Mouse (Mus musculus): ENCODE results near the gene Nup98.

DNA sequence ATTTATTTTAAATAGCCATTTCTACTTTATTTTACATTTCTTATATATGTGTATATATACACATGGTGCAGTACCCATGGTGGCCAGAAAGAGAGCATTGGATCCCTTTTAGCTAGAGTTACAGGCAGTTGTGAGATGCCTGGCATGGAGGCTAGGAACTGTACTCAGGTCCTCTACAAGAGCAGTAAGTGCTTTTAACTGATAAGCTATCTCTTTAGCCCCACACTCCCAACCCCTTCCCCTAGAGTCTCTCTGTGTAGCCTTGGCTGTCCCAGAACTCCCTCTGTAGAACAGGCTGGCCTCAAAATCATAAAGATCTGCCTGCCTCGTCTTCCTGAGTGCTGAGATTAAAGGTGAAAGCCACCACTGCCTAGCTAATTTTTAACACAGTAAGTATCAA lies 4.3 kb downstream of the Nup98 start:
- TF ChIP-seq CTCF (IDR thresholded peaks at IDR 0.05; ENCODE audit: borderline replicate concordance, extremely low read depth, insufficient read depth, insufficient read length) (no peak), POLR2A (IDR thresholded peaks at IDR 0.05; ENCODE audit: borderline replicate concordance, extremely low read depth, insufficient read depth, insufficient read length, poor library complexity, severe bottlenecking) (no peak)

Data from brain, embryonic 14.5 days (tissue).